Mouse (Mus musculus) stomach, postnatal 0 days (tissue): Measurements from ENCODE around the gene Cfc1.

Experiments used
- CTCF ChIP-seq: IDR thresholded peaks from 2 replicates; pipeline ENCODE4 v1.5.1; 2016; ENCODE audit warnings: antibody characterized with exemption, low read depth, mild to moderate bottlenecking, moderate library complexity
- EP300 ChIP-seq: optimal IDR thresholded peaks from 2 replicates; pipeline ENCODE3; 2016; ENCODE audit warnings: antibody characterized with exemption

- TF ChIP-seq CTCF = no peak
- no peak for TF ChIP-seq EP300
These were observed 36.0 kb downstream of the Cfc1 start for GRCm38 (mm10) chr1:34571431-34571830.
